Mouse (Mus musculus) spleen, embryonic (tissue): ENCODE measurements at regions not wholly inside any gene's neighbourhood (a gene's known extent, or its start where the extent isn't known, plus 50 kb on each side); places are given as distances from the start of the nearest gene placed in this dataset.

Source experiments
- CTCF ChIA-PET: fragments of 350-600 bp; sonication (Branson Sonifier 250); formaldehyde crosslinking; loops from one replicate; lab custom pipeline; 2022; lab: Charles Lee

GRCm38 (mm10) chr5:64494429-64494828 lies 308.8 kb upstream of the Klf3 start:
- CTCF ChIA-PET, result interaction anchor here (0.5 kb wide), 1 partner anchor 11 kb away, joined by 3 read pairs; no protein-coding TSS in a partner anchor

- CTCF ChIA-PET, result no interaction called here
Measured at GRCm38 (mm10) chr5:64496853-64497252, 306.3 kb upstream of the Klf3 start.

GRCm38 (mm10) chr5:64498431-64498830 lies 304.8 kb upstream of the Klf3 start:
- CTCF ChIA-PET, result no interaction called here

- CTCF ChIA-PET, result no interaction called here
Measured at GRCm38 (mm10) chr5:64499131-64499530, 304.1 kb upstream of the Klf3 start.

- CTCF ChIA-PET, result interaction anchor here (1.1 kb wide), 1 partner anchor 15 kb away, joined by 3 read pairs; no protein-coding TSS in a partner anchor
Measured at GRCm38 (mm10) chr5:64500413-64500812, 302.8 kb upstream of the Klf3 start.

- CTCF ChIA-PET, result interaction anchor here (0.5 to 1.1 kb wide), 2 partner anchors 15 to 312 kb away, joined by 3 to 8 read pairs; no protein-coding TSS in a partner anchor
Measured at GRCm38 (mm10) chr5:64500866-64501265, 302.3 kb upstream of the Klf3 start.

GRCm38 (mm10) chr5:64501746-64502145 lies 301.4 kb upstream of the Klf3 start:
- CTCF ChIA-PET, result interaction anchor here (0.5 to 1.1 kb wide), 3 partner anchors 16 to 311 kb away, joined by 3 to 8 read pairs (median 3); no protein-coding TSS in a partner anchor

GRCm38 (mm10) chr5:64503514-64503913 lies 299.7 kb upstream of the Klf3 start:
- CTCF ChIA-PET, result interaction anchor here (0.6 kb wide), 1 partner anchor 508 kb away, joined by 6 read pairs; no protein-coding TSS in a partner anchor

GRCm38 (mm10) chr5:64504507-64504906 lies 298.7 kb upstream of the Klf3 start:
- CTCF ChIA-PET, result interaction anchor here (0.9 to 2.5 kb wide), 3 partner anchors 70 to 454 kb away, joined by 3 to 10 read pairs (median 6); no protein-coding TSS in a partner anchor

GRCm38 (mm10) chr5:64505227-64505834 lies 297.9 kb upstream of the Klf3 start:
- CTCF ChIA-PET, result interaction anchor here (0.6 to 2.5 kb wide), 6 partner anchors 10 to 454 kb away, joined by 3 to 10 read pairs (median 6); no protein-coding TSS in a partner anchor

- CTCF ChIA-PET, result interaction anchor here (0.6 to 2.5 kb wide), 7 partner anchors 11 to 311 kb away, joined by 3 to 10 read pairs (median 4); no protein-coding TSS in a partner anchor
Measured at GRCm38 (mm10) chr5:64505835-64506600, 297.2 kb upstream of the Klf3 start.

GRCm38 (mm10) chr5:64508565-64508964 lies 294.6 kb upstream of the Klf3 start:
- CTCF ChIA-PET, result interaction anchor here (0.6 kb wide), 1 partner anchor 297 kb away, joined by 4 read pairs; no protein-coding TSS in a partner anchor

GRCm38 (mm10) chr5:64513155-64513945 lies 289.8 kb upstream of the Klf3 start:
- CTCF ChIA-PET, result no interaction called here

- CTCF ChIA-PET, result interaction anchor here (0.6 kb wide), 1 partner anchor 918 kb away, joined by 6 read pairs; no protein-coding TSS in a partner anchor
Measured at GRCm38 (mm10) chr5:64516115-64516665, 287.0 kb upstream of the Klf3 start.

- CTCF ChIA-PET, result no interaction called here
Measured at GRCm38 (mm10) chr5:64517241-64517640, 285.9 kb upstream of the Klf3 start.

GRCm38 (mm10) chr5:64517835-64518234 lies 285.4 kb upstream of the Klf3 start:
- CTCF ChIA-PET, result no interaction called here

GRCm38 (mm10) chr5:64519036-64519435 lies 284.2 kb upstream of the Klf3 start:
- CTCF ChIA-PET, result no interaction called here

- CTCF ChIA-PET, result interaction anchor here (1.2 kb wide), 1 partner anchor 294 kb away, joined by 3 read pairs; no protein-coding TSS in a partner anchor
Measured at GRCm38 (mm10) chr5:64519731-64520130, 283.5 kb upstream of the Klf3 start.

- CTCF ChIA-PET, result no interaction called here
Measured at GRCm38 (mm10) chr5:64521401-64521800, 281.8 kb upstream of the Klf3 start.

- CTCF ChIA-PET, result no interaction called here
Measured at GRCm38 (mm10) chr5:64521969-64522368, 281.2 kb upstream of the Klf3 start.

GRCm38 (mm10) chr5:64526521-64526920 lies 276.7 kb upstream of the Klf3 start:
- CTCF ChIA-PET, result no interaction called here
